Mouse (Mus musculus): ENCODE measurements at regions not wholly inside any gene's neighbourhood (a gene's known extent, or its start where the extent isn't known, plus 50 kb on each side); places are given as distances from the start of the nearest gene placed in this dataset.

- DNase-seq: no peak
Measured at GRCm38 (mm10) chr6:16064691-16065090, 344.2 kb downstream of the Mdfic start.

GRCm38 (mm10) chr6:16065121-16065520 lies 344.7 kb downstream of the Mdfic start:
- DNase-seq: no peak

GRCm38 (mm10) chr6:16076266-16076665 lies 355.8 kb downstream of the Mdfic start:
- DNase-seq: no peak

- no peak for DNase-seq
Measured at GRCm38 (mm10) chr6:16077195-16077810, 356.8 kb downstream of the Mdfic start.

GRCm38 (mm10) chr6:16077917-16078316 lies 357.5 kb downstream of the Mdfic start:
- no peak for DNase-seq

GRCm38 (mm10) chr6:16086952-16087537 lies 366.6 kb downstream of the Mdfic start:
- DNase-seq: no peak

GRCm38 (mm10) chr6:16098761-16099160 lies 378.3 kb downstream of the Mdfic start:
- no peak for DNase-seq

GRCm38 (mm10) chr6:16141009-16141408 lies 420.5 kb downstream of the Mdfic start:
- DNase-seq: no peak

GRCm38 (mm10) chr6:16144538-16144937 lies 424.1 kb downstream of the Mdfic start:
- DNase-seq: no peak

GRCm38 (mm10) chr6:16150535-16150934 lies 430.1 kb downstream of the Mdfic start:
- DNase-seq: no peak

GRCm38 (mm10) chr6:16151478-16151877 lies 431.0 kb downstream of the Mdfic start:
- no peak for DNase-seq

- no peak for DNase-seq
Measured at GRCm38 (mm10) chr6:16152691-16153090, 432.2 kb downstream of the Mdfic start.

- DNase-seq: no peak
Measured at GRCm38 (mm10) chr6:16165012-16165411, 444.6 kb downstream of the Mdfic start.

GRCm38 (mm10) chr6:16171871-16172270 lies 451.4 kb downstream of the Mdfic start:
- DNase-seq: no peak

- no peak for DNase-seq
Measured at GRCm38 (mm10) chr6:16177313-16177712, 456.9 kb downstream of the Mdfic start.

- no peak for DNase-seq
Measured at GRCm38 (mm10) chr6:16187983-16188550, 467.6 kb downstream of the Mdfic start.

- no peak for DNase-seq
Measured at GRCm38 (mm10) chr6:16212975-16213374, 492.5 kb downstream of the Mdfic start.

GRCm38 (mm10) chr6:16213635-16214034 lies 493.2 kb downstream of the Mdfic start:
- DNase-seq: no peak

- DNase-seq: peak; percentile 40
Measured at GRCm38 (mm10) chr6:16221002-16221627, 500.7 kb downstream of the Mdfic start.
